Mouse (Mus musculus) cerebellum, adult 2 months (tissue): ENCODE measurements around the gene Mt2. TPM values are rescaled to one million over a fixed set of nuclear protein-coding genes. Genes with fewer than 3 reads are reported as not detected.

ENCODE experiments used
- DNase-seq, 2 experiments: peaks; one replicate each; pipeline ENCODE4 v3.0.0; 2021
- H3K27ac ChIP-seq: fragments of 200-500 bp; 2 replicates; pipeline ENCODE4 v1.5.1; 2012; ENCODE audit warnings: low read length, control low read depth, inconsistent platforms; ENCODE audit not compliant: insufficient read depth
- H3K27me3 ChIP-seq: fragments of 200-500 bp; 2 replicates; pipeline ENCODE4 v1.6.1; 2012; ENCODE audit warnings: inconsistent platforms, mild to moderate bottlenecking, low read length, moderate library complexity; ENCODE audit not compliant: control insufficient read depth, insufficient read depth
- H3K4me1 ChIP-seq: fragments of 200-500 bp; 2 replicates; pipeline ENCODE4 v1.6.1; 2011; ENCODE audit warnings: low read length; ENCODE audit not compliant: control insufficient read depth, insufficient read depth
- H3K4me3 ChIP-seq: fragments of 200-500 bp; replicated peaks from 2 replicates; pipeline ENCODE3; 2011; ENCODE audit warnings: mild to moderate bottlenecking, low read depth, low read length, control low read depth; ENCODE audit not compliant: insufficient read depth
- CTCF ChIP-seq: fragments of 200-500 bp; IDR thresholded peaks from 2 replicates; pipeline ENCODE4 v1.5.1; 2011; ENCODE audit warnings: low read depth, mild to moderate bottlenecking, control low read depth, low read length, moderate library complexity, borderline replicate concordance; ENCODE audit not compliant: insufficient read depth
- POLR2A ChIP-seq: fragments of 200-500 bp; IDR thresholded peaks from 2 replicates; pipeline ENCODE4 v1.6.1; 2011; ENCODE audit warnings: low read length, control low read depth, borderline replicate concordance; ENCODE audit not compliant: insufficient read depth
- WGBS: fragments of 180-500 bp; shearing (Covaris S2); methylation state at CpG from one replicate; pipeline ENCODE4 v1.1.7; 2018; 5-methylcytosine and 5-hydroxymethylcytosine counted together
- polyA plus RNA-seq: library from polyadenylated mRNA; depleted of rRNA; stranded (reverse); fragments of >200 nt; gene quantifications from 2 replicates; pipeline ENCODE4 v1.2.3, GENCODE M21; 2012; rRNA removed

The Mt2 gene
- polyA plus RNA-seq, 1 experiment: 579 TPM

- DNase-seq: peak in 1 of 2 experiments; percentile 12
- WGBS: 29% methylated on average over 6 of the region's 6 CpGs
- Histone ChIP-seq H3K27ac (peak overlapping the region; percentile 52), H3K4me1 (peaks cover 13% of the 10 kb centered on the region), H3K27me3 (no peaks in the 10 kb centered on the region), H3K4me3 (peak overlapping the region; percentile 83)
- TF ChIP-seq CTCF: no peak
- TF ChIP-seq POLR2A: no peak
Measured at GRCm38 (mm10) chr8:94213819-94214218, 41.4 kb downstream of the Mt2 start.

DNA sequence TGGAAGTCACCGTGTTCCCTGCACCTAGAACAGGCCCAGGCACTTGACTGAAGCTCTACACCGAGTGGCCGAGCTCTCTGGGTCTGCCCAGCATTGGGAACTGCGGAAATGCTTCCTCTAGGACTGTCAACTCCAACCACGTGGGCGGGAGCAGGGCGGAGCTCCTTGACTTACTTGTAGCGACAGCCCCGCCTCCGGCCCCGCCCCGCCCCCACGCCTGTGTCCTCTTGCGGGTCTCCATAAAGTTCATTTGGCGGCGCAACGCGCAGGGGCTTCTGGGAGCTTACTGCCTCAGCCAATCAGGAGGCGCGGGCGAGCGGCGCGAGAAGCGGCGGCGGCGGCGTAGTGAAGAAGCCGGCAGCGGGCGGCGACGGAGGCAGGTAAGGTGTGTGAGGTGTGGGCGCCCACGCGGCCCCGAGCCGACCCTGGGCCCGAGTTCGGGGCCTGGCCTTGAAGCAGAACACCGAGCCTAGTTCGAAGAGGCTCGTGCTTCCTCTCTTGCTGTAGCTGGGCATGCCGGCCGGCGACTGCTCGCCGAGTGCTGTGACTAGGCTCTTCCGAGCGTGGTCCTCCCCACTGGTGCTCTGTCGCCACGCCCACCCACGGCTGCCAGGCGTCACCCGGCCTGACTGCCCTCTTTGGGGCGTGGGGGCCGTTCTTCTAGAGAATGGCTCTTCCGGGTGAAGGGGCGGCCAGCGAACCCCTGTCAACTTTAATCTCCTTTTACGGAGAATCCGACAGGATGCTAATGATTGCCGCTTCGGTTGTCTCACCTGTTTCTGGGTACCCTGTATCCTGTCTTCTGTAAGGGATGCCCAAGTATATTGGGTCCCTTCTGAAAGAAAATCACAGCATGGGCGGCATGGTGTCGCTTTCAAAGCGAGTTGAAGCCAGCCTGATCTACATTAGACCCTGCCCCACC, 42.0 kb downstream of the Mt2 start, which contains the start of gene Nup93:
Nup93 (plus strand) TSS at position 313 of the 922 bp plus-strand sequence.
- H3K4me1 ChIP-seq: peaks cover 9% of the 10 kb centered on the region
- H3K4me3 ChIP-seq: peak within 1 kb of the TSS; percentile 83
- DNase-seq: peak; percentile 96 to 99
- H3K27me3 ChIP-seq: no peaks in the 10 kb centered on the region
- TF ChIP-seq CTCF (no peak), POLR2A (peak; percentile 77; the same call in 1 of the 2 replicates)
- H3K27ac ChIP-seq: peak within 1 kb of the TSS; percentile 52
- 1% methylated on average over 68 of the region's 68 CpGs for WGBS

Other genes starting within 250 kb of the Mt2 start
- 139 and 144 TPM in 2 replicates for gene Amfr, start 159.8 kb upstream of the Mt2 start, polyA plus RNA-seq
- gene Nudt21, start 135.6 kb upstream of the Mt2 start, polyA plus RNA-seq: 31.3 and 32.5 TPM in 2 replicates
- 44.2 and 46.0 TPM in 2 replicates for gene Ogfod1, start 135.5 kb upstream of the Mt2 start, polyA plus RNA-seq
- gene Bbs2, start 73.7 kb upstream of the Mt2 start, polyA plus RNA-seq: 54.9 and 60.2 TPM in 2 replicates
- gene Mt4, start 35.5 kb upstream of the Mt2 start, polyA plus RNA-seq: not detected in 2 replicates
- 1,323 and 1,416 TPM in 2 replicates for gene Mt3, start 20.1 kb upstream of the Mt2 start, polyA plus RNA-seq
- 1,145 and 1,309 TPM in 2 replicates for gene Mt1, start 6.4 kb downstream of the Mt2 start, polyA plus RNA-seq
- 29.1 and 30.5 TPM in 2 replicates for gene Nup93, start 41.9 kb downstream of the Mt2 start, polyA plus RNA-seq
- gene Slc12a3, start 156.5 kb downstream of the Mt2 start, polyA plus RNA-seq: 1.7 and 2.2 TPM in 2 replicates
- gene Herpud1, start 213.8 kb downstream of the Mt2 start, polyA plus RNA-seq: 119 and 125 TPM in 2 replicates